Mouse (Mus musculus) embryonic facial prominence, embryonic 12.5 days (tissue): ENCODE measurements around the gene Ift74. TPM values are rescaled to one million over a fixed set of nuclear protein-coding genes. Genes with fewer than 3 reads are reported as not detected.
A peak's percentile ranks its signal among the peaks of the same experiment; 100 is the strongest.

Experiments
- ATAC-seq: fragments of 200-750 bp; cut with Nextera tagmentation; 2 replicates; pipeline ENCODE4 v1.8.0; 2017; ENCODE audit not compliant: insufficient number of reproducible peaks, insufficient read depth, low FRiP score, low TSS enrichment
- H3K27ac ChIP-seq: fragments of 300-500 bp; sonication (generic); 2 replicates; pipeline ENCODE4 v1.5.1; 2016; ENCODE audit warnings: mild to moderate bottlenecking
- H3K27me3 ChIP-seq: fragments of 300-500 bp; sonication (generic); 2 replicates; pipeline ENCODE4 v1.6.1; 2016; ENCODE audit warnings: mild to moderate bottlenecking, moderate library complexity
- H3K36me3 ChIP-seq: fragments of 300-500 bp; sonication (generic); 2 replicates; pipeline ENCODE4 v1.6.1; 2016; ENCODE audit warnings: mild to moderate bottlenecking
- H3K4me1 ChIP-seq: fragments of 300-500 bp; sonication (generic); 2 replicates; pipeline ENCODE4 v1.6.1; 2016
- H3K4me2 ChIP-seq: fragments of 300-500 bp; sonication (generic); replicated peaks from 2 replicates; pipeline ENCODE4 v1.6.1; 2016; ENCODE audit warnings: mild to moderate bottlenecking, moderate library complexity
- H3K4me3 ChIP-seq: fragments of 300-500 bp; sonication (generic); 2 replicates; pipeline ENCODE4 v1.5.1; 2016; ENCODE audit warnings: mild to moderate bottlenecking
- H3K9ac ChIP-seq: fragments of 300-500 bp; sonication (generic); 2 replicates; pipeline ENCODE4 v1.6.1; 2016; ENCODE audit warnings: mild to moderate bottlenecking, moderate library complexity
- H3K9me3 ChIP-seq: fragments of 300-500 bp; sonication (generic); 2 replicates; pipeline ENCODE4 v1.6.1; 2016; ENCODE audit warnings: mild to moderate bottlenecking, moderate library complexity
- WGBS: fragments of 180-500 bp; shearing (Covaris S2); methylation state at CpG from one replicate; pipeline ENCODE4 v1.1.7; 2016; 5-methylcytosine and 5-hydroxymethylcytosine counted together
- polyA plus RNA-seq: library from polyadenylated mRNA; unstranded; fragments of >200 nt; fragmentation: Nextera tagmentation; extraction: Ambion mirVana; gene quantifications from 2 replicates; pipeline ENCODE4 v1.2.1, GENCODE M21; 2016

Gene Ift74
- 50.3 and 50.8 TPM in 2 replicates for polyA plus RNA-seq

DNA sequence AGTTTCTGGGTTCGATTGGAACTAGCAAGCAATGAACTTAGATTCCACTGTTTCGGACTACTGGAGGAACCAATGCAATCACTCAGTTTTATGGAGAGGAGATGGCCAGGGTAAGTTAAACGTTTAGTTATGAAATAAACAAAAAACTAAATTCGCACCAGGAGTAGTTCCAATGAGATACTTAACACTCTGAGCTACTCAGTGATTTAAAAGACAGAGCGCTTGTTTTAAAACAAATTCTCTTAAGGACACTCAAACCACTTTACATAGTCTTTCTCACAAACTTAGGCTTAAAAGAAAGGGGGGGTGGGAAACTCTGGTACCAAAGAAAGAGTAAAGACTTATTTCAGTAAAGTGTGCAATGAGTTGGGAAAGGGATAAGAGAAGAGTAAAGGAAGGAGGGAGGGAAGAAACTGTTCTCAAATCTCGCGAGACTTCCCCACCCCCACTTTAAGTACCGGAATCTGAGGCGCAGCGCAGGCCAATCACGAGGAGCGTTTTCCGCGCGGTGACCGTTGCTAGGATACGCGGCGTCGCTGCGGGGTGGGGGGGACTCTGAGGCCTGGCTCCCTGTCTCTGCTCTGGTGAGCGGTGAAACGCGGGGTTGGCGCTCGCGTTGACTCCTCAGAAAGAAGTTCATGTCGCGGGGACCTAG, at the start of gene Ift74:
Ift74 (plus strand) TSS at position 520 of the 655 bp plus-strand sequence.
- Histone ChIP-seq H3K9me3 (no peaks in the 10 kb centered on the region), H3K27ac (peak within 1 kb of the TSS; percentile 81), H3K4me3 (peak within 1 kb of the TSS; percentile 65), H3K36me3 (no peaks in the 10 kb centered on the region; the same call in 1 of the 2 replicates), H3K27me3 (no peaks in the 10 kb centered on the region), H3K4me2 (peak within 1 kb of the TSS; percentile 64), H3K9ac (peak within 1 kb of the TSS; percentile 74), H3K4me1 (no peaks in the 10 kb centered on the region)
- peak; percentile 99 for ATAC-seq
- WGBS = 2% methylated on average over 29 of the region's 29 CpGs

DNA sequence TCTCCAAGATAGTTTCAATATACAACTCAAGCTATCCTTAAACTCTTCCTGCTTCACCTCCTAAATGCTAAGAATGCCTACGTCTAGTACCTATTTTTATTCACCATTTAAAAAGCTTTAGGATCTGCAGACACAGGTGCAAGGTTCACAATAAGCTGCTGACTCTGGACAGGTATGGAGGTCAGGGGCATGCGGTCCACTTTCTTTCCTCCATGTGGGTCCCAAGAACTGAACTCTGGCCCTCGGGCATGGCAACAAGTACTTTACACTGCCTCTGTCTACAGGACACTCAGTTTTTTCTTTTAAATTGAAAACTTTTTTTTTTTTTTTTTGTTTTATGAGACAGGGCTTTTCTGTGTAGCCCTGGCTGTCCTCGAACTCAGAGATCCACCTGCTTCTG, 41.6 kb upstream of the Ift74 start:
- Histone ChIP-seq H3K4me2 (no peak overlapping the region), H3K27me3 (no peaks in the 10 kb centered on the region), H3K4me3 (no peak overlapping the region), H3K9me3 (no peaks in the 10 kb centered on the region), H3K4me1 (no peaks in the 10 kb centered on the region), H3K36me3 (peaks cover 34% of the 10 kb centered on the region), H3K27ac (no peak overlapping the region), H3K9ac (no peak overlapping the region)
- WGBS = 92% methylated on average over 4 of the region's 4 CpGs
- no peak for ATAC-seq

DNA sequence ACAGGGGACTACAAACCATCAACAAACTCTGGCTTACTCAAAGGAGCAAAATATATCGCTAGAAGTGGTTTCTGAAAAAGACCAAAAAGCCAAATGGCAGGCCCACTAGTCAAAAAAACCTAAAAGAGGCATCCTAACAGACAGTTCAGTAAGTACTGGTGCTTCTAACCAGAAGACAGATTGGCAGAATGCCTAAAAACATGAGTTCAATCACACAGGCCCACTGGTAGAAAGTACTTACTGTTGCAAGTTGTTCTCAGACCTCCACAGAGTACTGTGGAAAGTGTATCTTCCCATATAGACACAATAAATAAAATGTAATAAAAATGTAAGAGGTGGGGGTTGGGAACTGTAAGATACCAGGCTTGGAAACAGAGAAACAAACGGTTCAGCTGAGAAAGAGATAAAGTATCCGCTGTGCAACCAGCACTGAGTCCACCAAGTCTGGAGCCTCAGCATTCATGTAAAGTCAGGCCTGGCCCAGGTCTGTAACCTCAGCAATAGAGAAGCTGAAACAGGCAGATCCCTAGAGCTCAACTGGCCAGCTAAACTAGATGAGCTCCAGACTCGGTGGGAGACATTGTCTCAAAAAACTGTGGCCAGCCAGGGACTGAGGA, 22.4 kb upstream of the Ift74 start:
- Histone ChIP-seq H3K36me3 (no peaks in the 10 kb centered on the region), H3K27ac (no peak overlapping the region), H3K4me2 (no peak overlapping the region), H3K9ac (no peak overlapping the region), H3K4me1 (no peaks in the 10 kb centered on the region), H3K27me3 (no peaks in the 10 kb centered on the region), H3K9me3 (no peaks in the 10 kb centered on the region), H3K4me3 (no peak overlapping the region)
- 92% methylated on average over 4 of the region's 4 CpGs for WGBS
- no peak for ATAC-seq

DNA sequence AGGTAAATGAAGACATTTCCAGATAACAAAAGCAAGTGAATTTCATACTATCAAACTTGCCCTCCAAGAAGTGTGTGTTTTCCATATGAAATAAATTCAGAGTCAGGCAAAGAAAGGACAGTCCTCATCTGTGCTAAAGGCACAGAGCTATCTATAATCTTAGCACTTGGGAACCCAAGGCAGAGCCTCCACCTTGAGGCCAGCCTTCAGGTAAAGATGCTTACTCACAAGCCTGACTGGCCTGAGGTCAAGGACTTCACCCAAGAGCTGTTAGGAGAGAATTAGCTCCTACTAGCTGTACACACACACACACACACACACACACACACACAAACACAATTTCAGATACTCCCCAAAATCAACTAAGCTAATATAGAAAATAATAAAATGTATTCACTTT, 21.6 kb upstream of the Ift74 start:
- Histone ChIP-seq H3K4me1 (no peaks in the 10 kb centered on the region), H3K4me3 (no peak overlapping the region), H3K9ac (no peak overlapping the region), H3K9me3 (no peaks in the 10 kb centered on the region), H3K4me2 (no peak overlapping the region), H3K27me3 (no peaks in the 10 kb centered on the region), H3K27ac (no peak overlapping the region), H3K36me3 (no peaks in the 10 kb centered on the region)
- no peak for ATAC-seq

DNA sequence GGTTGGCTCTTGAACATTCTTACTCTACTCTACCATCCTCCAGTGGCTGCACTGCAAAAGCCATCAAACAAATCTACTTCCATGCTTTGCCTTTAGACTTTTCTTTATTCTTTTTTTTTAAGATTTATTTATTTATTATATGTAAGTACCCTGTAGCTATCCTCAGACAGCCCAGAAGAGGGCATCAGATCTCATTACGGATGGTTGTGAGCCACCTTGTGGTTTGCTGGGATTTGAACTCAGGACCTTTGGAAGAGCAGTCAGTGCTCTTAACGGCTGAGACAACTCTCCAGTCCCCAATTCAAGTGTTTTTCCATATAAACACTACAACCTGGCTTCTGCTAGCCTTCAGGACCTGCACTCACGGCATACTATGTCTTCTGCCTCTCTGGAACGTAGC, 12.9 kb upstream of the Ift74 start:
- Histone ChIP-seq H3K9ac (no peak overlapping the region), H3K27me3 (no peaks in the 10 kb centered on the region), H3K27ac (no peak overlapping the region), H3K4me1 (peaks cover 17% of the 10 kb centered on the region), H3K4me2 (peak overlapping the region; percentile 68), H3K36me3 (no peaks in the 10 kb centered on the region), H3K9me3 (no peaks in the 10 kb centered on the region), H3K4me3 (peak overlapping the region; percentile 96; the same call in 1 of the 2 replicates)
- WGBS = 83% methylated on average over 4 of the region's 4 CpGs
- no peak for ATAC-seq

DNA sequence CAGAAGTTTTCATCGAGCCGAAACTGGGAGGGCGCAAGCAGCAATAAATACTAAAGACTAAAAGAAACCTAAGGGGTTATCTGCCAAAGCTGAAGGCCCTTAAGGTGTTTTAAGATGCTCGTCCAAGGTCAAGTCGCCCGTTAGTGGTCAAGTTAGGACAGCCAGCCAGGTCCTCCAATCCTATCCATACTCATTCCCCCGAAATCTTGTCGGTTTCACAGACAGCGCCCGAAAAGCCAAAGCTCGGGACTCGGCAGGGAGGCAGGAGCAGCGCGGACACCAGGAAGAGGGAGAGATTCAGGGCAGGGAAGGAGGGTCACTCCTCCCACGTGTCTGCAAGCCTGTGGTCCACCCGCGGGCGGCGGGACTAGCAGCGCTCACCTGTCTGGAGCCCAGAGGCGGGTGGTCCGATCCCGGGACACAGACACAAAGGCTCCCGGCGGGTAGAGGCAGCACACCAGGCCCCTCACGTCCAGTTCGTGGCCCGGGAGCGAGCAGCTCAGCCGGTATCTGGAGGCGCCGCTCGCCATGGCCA, 11.7 kb upstream of the Ift74 start:
- peak overlapping the region; percentile 88 for H3K27ac ChIP-seq
- H3K36me3 ChIP-seq = no peaks in the 10 kb centered on the region
- H3K27me3 ChIP-seq = no peaks in the 10 kb centered on the region
- peak overlapping the region; percentile 68 for H3K4me2 ChIP-seq
- H3K9me3 ChIP-seq = no peaks in the 10 kb centered on the region
- peak overlapping the region; percentile 94 for H3K9ac ChIP-seq
- H3K4me3 ChIP-seq = peak overlapping the region; percentile 96
- ATAC-seq = peak; percentile 79
- peaks cover 17% of the 10 kb centered on the region for H3K4me1 ChIP-seq
- WGBS = under 1% methylated on average over 33 of the region's 33 CpGs

DNA sequence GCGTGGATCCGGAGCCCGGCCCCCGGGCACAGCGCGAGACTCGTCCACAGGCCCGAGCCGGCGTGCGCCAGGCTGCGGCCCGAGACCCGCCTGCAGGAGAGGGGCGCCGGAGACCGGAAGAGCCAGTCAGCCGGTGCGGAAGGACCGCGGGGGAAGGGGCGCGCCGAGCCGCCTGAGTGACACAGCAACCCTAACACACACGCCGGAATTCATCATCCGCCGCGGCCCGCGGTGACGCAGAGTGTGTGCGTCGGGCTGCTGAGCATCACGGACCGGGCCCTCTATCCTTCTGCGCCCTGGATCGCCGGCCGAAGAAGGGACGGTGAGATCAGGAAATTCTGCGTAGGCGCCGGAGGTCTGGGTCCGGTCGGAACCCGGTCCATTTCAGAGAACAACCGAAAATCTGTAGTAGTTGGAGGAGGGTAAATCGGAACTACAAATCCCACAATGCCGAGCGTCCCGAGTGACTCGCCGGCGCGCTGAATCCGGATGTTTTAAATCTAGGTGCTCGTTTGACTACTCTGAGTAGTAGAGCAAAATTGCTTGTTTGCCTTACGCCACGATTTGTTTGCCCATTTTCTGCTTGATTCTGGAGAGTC, 11.2 kb upstream of the Ift74 start, which contains the start of gene Plaa:
Plaa (minus strand) TSS at position 214 of the 599 bp plus-strand sequence.
- H3K27me3 ChIP-seq = no peaks in the 10 kb centered on the region
- peak within 1 kb of the TSS; percentile 96 for H3K4me3 ChIP-seq
- peak within 1 kb of the TSS; percentile 94 for H3K9ac ChIP-seq
- peak within 1 kb of the TSS; percentile 88 for H3K27ac ChIP-seq
- peaks cover 17% of the 10 kb centered on the region for H3K4me1 ChIP-seq
- 0% methylated on average over 56 of the region's 61 CpGs for whole genome bisulfite sequencing
- peak; percentile 99 for ATAC-seq
- H3K4me2 ChIP-seq = peak within 1 kb of the TSS; percentile 68
- no peaks in the 10 kb centered on the region for H3K36me3 ChIP-seq
- no peaks in the 10 kb centered on the region for H3K9me3 ChIP-seq

DNA sequence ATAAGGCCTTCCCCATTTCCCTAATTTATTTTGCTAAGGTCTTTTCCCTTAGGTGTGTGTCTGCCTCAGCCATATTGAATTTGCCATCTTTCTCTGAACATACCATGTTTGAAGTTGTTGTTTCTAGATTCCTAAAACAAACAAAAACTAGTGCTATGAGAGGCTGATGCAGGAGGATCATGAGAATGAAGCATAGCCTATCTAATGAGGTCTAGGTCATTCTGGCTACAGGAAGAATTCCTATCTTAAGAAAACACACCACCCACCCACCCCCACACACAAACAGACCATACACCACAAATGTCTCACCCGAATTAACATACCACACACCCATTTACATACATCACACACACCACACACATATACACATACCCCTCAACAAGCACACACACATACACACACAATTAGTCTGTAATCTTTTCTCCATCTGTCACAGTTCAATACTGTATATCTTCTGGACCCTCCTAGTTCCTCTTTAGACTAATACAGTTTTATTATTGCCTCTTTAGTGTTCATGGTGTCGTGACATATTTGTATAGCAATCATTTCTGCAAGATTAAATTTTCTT, 9.8 kb upstream of the Ift74 start:
- 91% methylated on average over 2 of the region's 2 CpGs for WGBS
- Histone ChIP-seq H3K9ac (no peak overlapping the region), H3K36me3 (no peaks in the 10 kb centered on the region), H3K4me3 (no peak overlapping the region), H3K4me2 (peak overlapping the region; percentile 64), H3K9me3 (no peaks in the 10 kb centered on the region), H3K27me3 (no peaks in the 10 kb centered on the region), H3K4me1 (peaks cover 17% of the 10 kb centered on the region), H3K27ac (no peak overlapping the region)
- ATAC-seq = no peak

DNA sequence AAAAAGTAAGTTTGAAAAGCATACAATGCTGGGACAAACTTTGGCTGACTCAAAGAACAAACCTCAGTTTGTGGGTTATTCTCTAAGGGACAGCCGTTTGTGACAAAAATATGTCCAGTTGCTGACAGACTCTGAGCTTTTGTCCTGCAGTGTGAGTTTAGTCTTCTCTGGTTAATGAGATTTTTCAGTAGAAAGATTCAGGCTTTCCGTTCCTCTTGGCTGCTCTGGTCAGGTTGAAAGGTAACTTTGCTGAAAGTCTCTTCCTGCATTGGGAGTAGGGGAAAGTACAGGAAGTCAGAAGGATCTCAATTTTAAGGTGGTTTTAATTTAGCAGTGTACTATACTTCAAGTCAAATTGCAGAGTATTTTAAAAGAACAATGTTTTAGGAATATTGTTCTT, 8.7 kb upstream of the Ift74 start:
- Histone ChIP-seq H3K4me1 (peaks cover 15% of the 10 kb centered on the region), H3K9me3 (no peaks in the 10 kb centered on the region), H3K27ac (no peak overlapping the region), H3K9ac (no peak overlapping the region), H3K36me3 (no peaks in the 10 kb centered on the region), H3K4me2 (no peak overlapping the region), H3K27me3 (no peaks in the 10 kb centered on the region), H3K4me3 (no peak overlapping the region)
- ATAC-seq = no peak
- WGBS = 91% methylated on average over 2 of the region's 2 CpGs

DNA sequence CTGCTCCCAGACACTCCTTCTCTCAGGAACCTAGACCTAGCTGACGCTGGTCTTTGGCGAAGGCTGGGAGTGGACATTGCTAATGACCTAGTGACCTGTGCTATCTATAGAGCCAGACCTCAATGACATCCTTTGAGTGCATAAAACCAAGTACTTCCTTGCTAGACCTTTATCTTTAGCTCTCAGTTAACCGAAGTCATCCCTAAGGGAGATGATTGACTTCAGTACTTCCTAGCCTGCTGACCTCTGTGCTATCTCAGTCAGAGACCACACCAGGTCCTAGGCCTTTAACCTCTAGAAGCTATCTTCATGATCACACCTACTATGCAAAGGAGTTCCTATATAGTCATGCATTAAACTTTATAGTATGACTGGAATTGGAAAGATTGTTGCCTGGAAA, 4.0 kb upstream of the Ift74 start:
- Histone ChIP-seq H3K27me3 (no peaks in the 10 kb centered on the region), H3K4me3 (no peak overlapping the region), H3K4me2 (no peak overlapping the region), H3K27ac (no peak overlapping the region), H3K9ac (no peak overlapping the region), H3K9me3 (no peaks in the 10 kb centered on the region), H3K36me3 (no peaks in the 10 kb centered on the region), H3K4me1 (no peaks in the 10 kb centered on the region)
- ATAC-seq = no peak
- WGBS = 79% methylated on average over 3 of the region's 3 CpGs

DNA sequence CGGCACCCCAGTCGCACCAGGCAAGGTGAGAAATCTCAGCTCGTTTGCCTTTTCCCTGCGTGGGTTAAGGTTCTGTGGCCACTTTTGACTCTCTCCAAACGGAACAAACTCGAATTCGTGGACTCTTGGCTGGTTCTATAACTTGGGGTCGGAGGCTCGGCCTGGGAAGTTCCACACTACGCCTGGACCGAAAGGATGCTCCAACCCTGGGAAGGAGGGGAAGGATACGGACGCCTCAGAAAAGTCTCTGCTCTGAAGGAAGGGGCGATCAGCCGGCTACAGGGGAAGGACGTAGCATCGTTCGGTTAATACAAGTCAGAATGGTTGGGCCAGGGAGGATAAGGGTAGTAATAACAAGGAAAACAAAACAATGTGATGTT, 326 bp downstream of the Ift74 start:
- Histone ChIP-seq H3K4me1 (no peaks in the 10 kb centered on the region), H3K4me3 (peak overlapping the region; percentile 65), H3K27me3 (no peaks in the 10 kb centered on the region), H3K4me2 (peak overlapping the region; percentile 64), H3K9ac (peak overlapping the region; percentile 74), H3K36me3 (no peaks in the 10 kb centered on the region; the same call in 1 of the 2 replicates), H3K27ac (peak overlapping the region; percentile 81), H3K9me3 (no peaks in the 10 kb centered on the region)
- peak; percentile 72 for ATAC-seq
- WGBS = under 1% methylated on average over 18 of the region's 18 CpGs
